Mouse (Mus musculus): Measurements from ENCODE around the gene Slc8a3.

Gene Slc8a3

DNA sequence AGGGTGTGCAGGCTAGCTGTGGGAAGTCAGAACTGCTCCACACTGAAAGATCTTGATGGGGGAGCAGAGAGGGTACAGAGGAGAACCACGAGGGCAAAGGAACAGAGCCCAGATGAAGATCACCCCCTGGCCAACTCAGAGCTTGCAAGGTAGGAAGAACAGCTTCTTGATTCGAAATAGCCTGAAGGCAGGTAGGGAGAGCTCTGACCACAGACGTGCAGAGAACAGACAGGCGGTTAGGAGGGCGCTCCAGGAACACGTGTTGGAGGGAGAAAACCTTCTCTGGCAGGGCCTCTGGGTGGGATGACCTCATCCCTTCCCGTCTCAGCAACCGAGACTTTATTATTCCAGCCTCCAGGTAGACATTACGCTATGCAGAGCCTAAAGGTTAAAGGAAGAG is 157.7 kb downstream of the Slc8a3 start:
- DNase-seq, result no peak

- DNase-seq, result no peak
These were observed 159.1 kb downstream of the Slc8a3 start for GRCm38 (mm10) chr12:81173893-81174292.

- DNase-seq, result no peak
These were observed 160.0 kb downstream of the Slc8a3 start for GRCm38 (mm10) chr12:81173011-81173410.

GRCm38 (mm10) chr12:81170076-81170475 is 162.9 kb downstream of the Slc8a3 start:
- no peak for DNase-seq

DNA sequence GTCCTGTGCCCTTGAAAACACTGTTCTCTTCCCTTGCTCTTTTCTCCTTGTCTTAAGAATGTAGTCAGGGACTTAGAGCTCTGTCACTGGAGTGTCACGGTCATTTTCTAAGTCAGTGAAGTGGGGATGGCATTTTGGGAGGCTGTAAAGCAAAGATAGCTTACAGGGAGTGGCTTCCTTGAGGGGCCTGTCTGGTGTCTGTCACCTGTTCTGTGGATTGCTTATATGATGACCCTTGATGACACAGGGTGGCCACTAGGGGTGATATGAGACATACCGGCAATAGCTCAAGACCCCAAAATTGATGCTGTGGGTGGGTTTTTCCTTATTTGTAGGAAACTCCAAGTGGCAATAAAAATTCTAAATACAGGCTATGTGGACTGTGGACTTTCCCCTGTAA is 164.5 kb downstream of the Slc8a3 start:
- no peak for DNase-seq

GRCm38 (mm10) chr12:81168031-81168430 is 164.9 kb downstream of the Slc8a3 start:
- no peak for DNase-seq

DNA sequence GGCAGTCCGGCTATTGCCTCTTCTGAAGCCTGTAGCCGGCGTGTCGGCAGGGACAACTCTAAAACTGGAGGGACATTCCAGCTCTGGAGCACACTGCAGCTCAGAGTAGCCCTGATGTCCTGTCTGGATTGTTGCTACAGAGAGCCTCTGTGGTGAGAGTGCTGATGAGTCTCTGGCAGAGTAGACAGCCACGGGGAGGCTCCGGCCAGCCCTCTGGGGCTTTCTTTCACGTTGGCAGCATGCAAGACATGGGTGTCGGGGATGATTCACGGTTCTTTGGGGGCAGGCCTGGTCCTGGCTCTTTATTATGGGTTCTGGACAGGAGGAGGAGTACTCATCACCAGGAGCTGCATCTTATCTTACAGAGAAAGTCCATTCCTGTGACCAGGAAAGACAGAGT is 165.8 kb downstream of the Slc8a3 start:
- DNase-seq, result no peak

DNA sequence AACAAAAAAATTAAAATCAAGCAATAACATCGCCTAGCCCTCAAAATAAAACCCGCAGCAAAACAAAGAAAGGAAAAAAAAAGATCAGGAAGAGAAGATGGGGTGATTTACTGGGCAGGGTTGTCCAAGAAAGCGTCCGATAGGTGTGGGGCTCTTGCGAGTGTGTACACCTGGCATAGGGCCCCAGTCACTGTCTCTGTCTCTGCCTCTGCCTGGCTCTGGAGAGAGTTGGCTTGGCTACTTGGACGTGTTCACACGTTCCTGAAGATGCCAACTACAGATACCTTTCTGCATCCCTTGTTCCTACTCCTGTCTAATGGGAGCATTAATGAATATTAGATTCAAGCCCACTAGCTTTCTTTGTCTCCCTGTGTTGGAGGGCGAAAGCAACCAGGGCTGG is 166.4 kb downstream of the Slc8a3 start:
- no peak for DNase-seq

DNA sequence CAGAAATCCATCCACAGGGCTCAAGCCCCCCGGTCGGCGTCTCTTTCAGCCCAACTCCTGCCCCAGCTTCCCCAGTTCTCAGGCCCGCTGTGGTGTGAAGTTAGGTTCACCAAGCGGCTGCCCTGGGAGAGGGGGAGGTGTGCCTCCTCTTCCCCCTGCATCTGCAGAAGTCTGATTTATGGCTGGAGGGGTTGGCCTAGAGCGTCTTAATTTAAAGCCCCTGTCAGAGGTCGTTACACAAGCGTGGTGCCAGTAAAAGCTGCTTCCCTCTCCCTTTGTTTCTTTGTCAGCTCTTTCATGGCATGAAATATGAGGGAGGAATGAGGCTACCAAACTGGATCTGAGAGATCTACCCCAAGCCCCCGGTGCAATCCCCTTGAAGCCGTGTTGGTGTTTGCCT is 166.9 kb downstream of the Slc8a3 start:
- no peak for DNase-seq

DNA sequence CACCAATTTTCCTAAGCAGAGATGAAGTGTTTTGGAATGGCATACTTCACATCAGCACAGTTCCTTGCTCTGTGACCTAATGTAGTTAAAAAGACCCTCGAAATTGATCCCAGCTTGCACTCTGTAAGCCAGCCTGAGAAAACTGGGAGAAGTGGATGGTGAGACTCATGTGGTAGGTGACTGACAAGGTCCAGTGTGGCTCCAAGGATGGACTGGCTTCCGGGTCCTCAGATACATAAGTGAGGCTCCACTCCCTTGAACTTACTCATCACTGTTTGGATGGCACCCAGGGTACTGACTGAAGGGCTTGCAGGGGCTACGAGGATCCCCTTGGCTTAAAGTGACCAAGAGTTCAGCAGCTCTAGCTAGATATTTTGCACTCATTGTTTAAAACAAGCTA is 169.4 kb downstream of the Slc8a3 start:
- no peak for DNase-seq

DNA sequence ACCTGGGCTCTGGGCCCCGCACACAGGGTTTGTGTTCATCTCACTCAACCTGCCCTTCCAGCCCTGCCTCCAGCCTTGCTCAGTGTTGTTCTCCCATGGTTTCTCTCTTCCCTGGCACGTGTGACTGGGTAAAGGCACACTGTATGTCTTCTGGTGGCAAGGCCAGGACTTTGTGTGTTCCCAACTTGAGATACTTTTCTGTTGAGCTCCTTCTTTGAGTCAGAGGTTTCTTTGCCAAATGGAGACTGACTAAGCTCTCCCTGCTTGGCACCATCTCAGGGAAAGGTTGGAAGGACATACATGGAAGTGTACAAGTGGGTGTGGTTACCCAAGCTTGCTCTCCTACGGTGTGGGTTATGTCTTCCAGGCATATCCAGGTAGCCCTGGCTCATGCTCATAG is 169.8 kb downstream of the Slc8a3 start:
- DNase-seq, result no peak

- DNase-seq, result no peak
These were observed 171.7 kb downstream of the Slc8a3 start for GRCm38 (mm10) chr12:81161282-81161681.

GRCm38 (mm10) chr12:81160831-81161230 is 172.1 kb downstream of the Slc8a3 start:
- no peak for DNase-seq

GRCm38 (mm10) chr12:81160425-81160824 is 172.6 kb downstream of the Slc8a3 start:
- no peak for DNase-seq

GRCm38 (mm10) chr12:81159947-81160346 is 173.0 kb downstream of the Slc8a3 start:
- no peak for DNase-seq

- DNase-seq, result no peak
These were observed 176.1 kb downstream of the Slc8a3 start for GRCm38 (mm10) chr12:81156841-81157240.

DNA sequence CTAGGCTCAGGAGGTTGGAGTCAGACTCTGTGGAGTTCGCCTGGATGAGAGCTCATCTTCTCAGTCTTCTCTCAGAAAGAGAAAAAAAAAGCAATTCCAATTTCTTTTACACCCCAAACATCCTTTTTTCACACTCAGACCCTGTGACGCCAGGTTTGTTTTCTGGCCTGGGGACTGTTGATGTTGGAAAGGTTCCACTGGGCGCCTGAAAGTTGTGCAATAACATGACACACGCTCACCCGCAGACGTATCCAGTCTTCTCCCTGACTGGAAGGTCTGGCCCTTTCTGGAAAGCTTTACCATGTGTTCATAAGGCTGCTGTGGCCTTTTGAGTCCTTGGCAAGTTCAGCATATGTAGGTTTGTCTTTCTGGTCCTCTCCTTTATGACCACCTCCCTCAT is 177.3 kb downstream of the Slc8a3 start:
- no peak for DNase-seq

DNA sequence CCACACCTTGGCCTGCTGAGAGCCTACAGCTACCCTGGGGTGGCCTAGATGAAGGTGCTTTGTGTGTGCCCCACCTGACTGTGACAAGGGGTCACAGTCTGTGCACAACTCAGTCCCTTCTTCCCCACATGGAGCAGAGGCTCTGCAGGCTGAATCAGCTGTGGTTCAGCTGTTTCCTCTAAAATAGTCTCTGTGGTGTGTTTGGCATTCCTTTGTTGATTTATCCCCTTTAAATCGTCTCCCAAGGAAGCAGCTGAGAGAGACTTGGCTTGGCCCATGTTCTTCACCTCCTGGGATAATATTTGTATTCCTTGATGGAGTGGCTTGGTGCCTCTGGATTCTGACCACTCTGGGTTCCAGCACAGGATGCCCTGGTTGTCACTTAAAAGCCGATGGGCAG is 180.9 kb downstream of the Slc8a3 start:
- DNase-seq, result no peak

DNA sequence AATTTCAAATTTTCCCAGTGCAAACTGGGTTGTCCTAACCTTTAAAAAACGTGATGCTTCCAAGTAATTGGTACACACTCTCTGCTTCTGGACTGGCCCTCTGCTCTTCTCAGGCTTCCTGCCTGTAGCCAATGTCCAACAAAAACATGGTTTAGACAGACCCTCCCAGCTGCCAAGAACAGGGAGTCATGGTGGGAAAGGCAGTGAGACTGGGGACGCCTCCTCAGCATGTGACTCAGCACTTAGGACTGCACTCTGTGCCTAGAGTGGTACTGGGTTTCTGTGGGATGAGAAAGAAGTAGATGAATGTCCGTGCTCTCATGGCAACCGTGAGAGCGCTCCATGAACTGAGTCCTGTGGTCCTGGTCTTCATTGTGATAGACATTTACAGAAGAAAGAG is 182.1 kb downstream of the Slc8a3 start:
- no peak for DNase-seq

DNA sequence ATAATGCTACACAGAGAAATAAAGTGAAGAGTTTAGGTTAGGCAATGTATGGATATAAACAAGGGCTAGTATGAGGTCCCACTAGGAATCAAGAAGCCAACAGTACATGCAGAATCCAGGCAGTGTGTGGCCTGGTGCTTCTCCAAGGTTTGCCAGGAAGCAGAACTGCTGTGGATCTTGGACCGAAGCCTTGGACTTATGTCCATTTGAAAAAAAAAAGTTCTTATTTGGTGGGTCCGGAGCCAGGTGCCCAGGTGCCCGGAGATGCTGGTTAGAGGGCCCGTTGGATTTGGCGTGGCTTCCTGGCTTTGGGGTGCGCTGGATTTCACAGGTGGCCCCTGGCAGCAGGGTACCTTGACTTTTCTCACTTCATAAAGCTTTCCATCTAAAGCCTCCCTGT is 185.0 kb downstream of the Slc8a3 start:
- DNase-seq, result no peak

Data from lung, postnatal 10 days (tissue).